Mouse (Mus musculus): ENCODE data around the gene Ptpn6. TPM values are rescaled to one million over a fixed set of nuclear protein-coding genes. Genes with fewer than 3 reads are reported as not detected.
A peak's percentile ranks its signal among the peaks of the same experiment; 100 is the strongest.

Gene Ptpn6
- polyA plus RNA-seq, 1 experiment from 2014 or later: 4.0 TPM

GRCm38 (mm10) chr6:124728621-124729020 lies 9.9 kb downstream of the Ptpn6 start:
- H3K4me2 ChIP-seq (ENCODE audit: low read length): no peak overlapping the region
- no peaks in the 10 kb centered on the region for H3K4me1 ChIP-seq (ENCODE audit: control insufficient read depth, insufficient read depth, low read length)
- ATAC-seq: no peak
- no peaks in the 10 kb centered on the region for H3K9me3 ChIP-seq (replicated peaks; ENCODE audit: control insufficient read depth, low read length, poor library complexity, severe bottlenecking)
- 89% methylated on average over 10 of the region's 10 CpGs for WGBS
- H3K9ac ChIP-seq (ENCODE audit: low read depth, low read length): no peak overlapping the region
- H3K27me3 ChIP-seq (ENCODE audit: control insufficient read depth, insufficient read depth, low read depth, low read length): no peaks in the 10 kb centered on the region
- H3K4me3 ChIP-seq (ENCODE audit: low read depth, low read length): no peak overlapping the region
- no peak overlapping the region for H3K27ac ChIP-seq (ENCODE audit: low read length)
- H3K36me3 ChIP-seq (ENCODE audit: control insufficient read depth, insufficient read depth, low read length): no peaks in the 10 kb centered on the region

- H3K4me1 ChIP-seq (ENCODE audit: control insufficient read depth, insufficient read depth, low read length): no peaks in the 10 kb centered on the region
- H3K9me3 ChIP-seq (replicated peaks; ENCODE audit: control insufficient read depth, low read length, poor library complexity, severe bottlenecking): no peaks in the 10 kb centered on the region
- H3K27ac ChIP-seq (ENCODE audit: low read length): no peak overlapping the region
- no peak overlapping the region for H3K9ac ChIP-seq (ENCODE audit: low read depth, low read length)
- ATAC-seq: no peak
- H3K4me2 ChIP-seq (ENCODE audit: low read length): no peak overlapping the region
- no peaks in the 10 kb centered on the region for H3K36me3 ChIP-seq (ENCODE audit: control insufficient read depth, insufficient read depth, low read length)
- WGBS: 89% methylated on average over 10 of the region's 10 CpGs
- no peak overlapping the region for H3K4me3 ChIP-seq (ENCODE audit: low read depth, low read length)
- H3K27me3 ChIP-seq (ENCODE audit: control insufficient read depth, insufficient read depth, low read depth, low read length): no peaks in the 10 kb centered on the region
These were observed 14.0 kb downstream of the Ptpn6 start for GRCm38 (mm10) chr6:124724472-124724871.

- 88% methylated on average over 8 of the region's 8 CpGs for WGBS
- H3K9me3 ChIP-seq (replicated peaks; ENCODE audit: control insufficient read depth, low read length, poor library complexity, severe bottlenecking): no peaks in the 10 kb centered on the region
- ATAC-seq: no peak
- H3K9ac ChIP-seq (ENCODE audit: low read depth, low read length): no peak overlapping the region
- no peaks in the 10 kb centered on the region for H3K4me1 ChIP-seq (ENCODE audit: control insufficient read depth, insufficient read depth, low read length)
- H3K4me2 ChIP-seq (ENCODE audit: low read length): no peak overlapping the region
- H3K4me3 ChIP-seq (ENCODE audit: low read depth, low read length): no peak overlapping the region
- H3K27ac ChIP-seq (ENCODE audit: low read length): no peak overlapping the region
- H3K36me3 ChIP-seq (ENCODE audit: control insufficient read depth, insufficient read depth, low read length): no peaks in the 10 kb centered on the region
- H3K27me3 ChIP-seq (ENCODE audit: control insufficient read depth, insufficient read depth, low read depth, low read length): no peaks in the 10 kb centered on the region
These were observed 15.0 kb downstream of the Ptpn6 start for GRCm38 (mm10) chr6:124723541-124723940.

GRCm38 (mm10) chr6:124722876-124723473 lies 15.5 kb downstream of the Ptpn6 start:
- H3K4me2 ChIP-seq (ENCODE audit: low read length): no peak overlapping the region
- no peaks in the 10 kb centered on the region for H3K36me3 ChIP-seq (ENCODE audit: control insufficient read depth, insufficient read depth, low read length)
- H3K4me3 ChIP-seq (ENCODE audit: low read depth, low read length): no peak overlapping the region
- ATAC-seq: no peak
- H3K9ac ChIP-seq (ENCODE audit: low read depth, low read length): no peak overlapping the region
- no peaks in the 10 kb centered on the region for H3K27me3 ChIP-seq (ENCODE audit: control insufficient read depth, insufficient read depth, low read depth, low read length)
- no peaks in the 10 kb centered on the region for H3K4me1 ChIP-seq (ENCODE audit: control insufficient read depth, insufficient read depth, low read length)
- H3K9me3 ChIP-seq (replicated peaks; ENCODE audit: control insufficient read depth, low read length, poor library complexity, severe bottlenecking): no peaks in the 10 kb centered on the region
- 82% methylated on average over 6 of the region's 6 CpGs for WGBS
- no peak overlapping the region for H3K27ac ChIP-seq (ENCODE audit: low read length)

GRCm38 (mm10) chr6:124720904-124721303 lies 17.6 kb downstream of the Ptpn6 start:
- no peak overlapping the region for H3K4me2 ChIP-seq (ENCODE audit: low read length)
- 56% methylated on average over 11 of the region's 11 CpGs for WGBS
- ATAC-seq: no peak

GRCm38 (mm10) chr6:124719354-124719978 lies 19.0 kb downstream of the Ptpn6 start:
- no peak for ATAC-seq
- peaks cover 28% of the 10 kb centered on the region for H3K36me3 ChIP-seq (ENCODE audit: control insufficient read depth, insufficient read depth, low read length)
- H3K4me3 ChIP-seq (ENCODE audit: low read depth, low read length): no peak overlapping the region
- 69% methylated on average over 7 of the region's 7 CpGs for WGBS
- no peaks in the 10 kb centered on the region for H3K27me3 ChIP-seq (ENCODE audit: control insufficient read depth, insufficient read depth, low read depth, low read length)
- H3K9ac ChIP-seq (ENCODE audit: low read depth, low read length): no peak overlapping the region; the same call in 1 of the 2 replicates
- H3K4me2 ChIP-seq (ENCODE audit: low read length): no peak overlapping the region
- no peak overlapping the region for H3K27ac ChIP-seq (ENCODE audit: low read length)
- H3K4me1 ChIP-seq (ENCODE audit: control insufficient read depth, insufficient read depth, low read length): no peaks in the 10 kb centered on the region
- no peaks in the 10 kb centered on the region for H3K9me3 ChIP-seq (replicated peaks; ENCODE audit: control insufficient read depth, low read length, poor library complexity, severe bottlenecking)

More at GRCm38 (mm10) chr6:124720904-124721303, 17.6 kb downstream of the Ptpn6 start:
- Histone ChIP-seq H3K9me3 (replicated peaks; ENCODE audit: control insufficient read depth, low read length, poor library complexity, severe bottlenecking) (no peaks in the 10 kb centered on the region), H3K4me1 (ENCODE audit: control insufficient read depth, insufficient read depth, low read length) (no peaks in the 10 kb centered on the region), H3K9ac (ENCODE audit: low read depth, low read length) (no peak overlapping the region), H3K4me3 (ENCODE audit: low read depth, low read length) (no peak overlapping the region), H3K27me3 (ENCODE audit: control insufficient read depth, insufficient read depth, low read depth, low read length) (no peaks in the 10 kb centered on the region), H3K36me3 (ENCODE audit: control insufficient read depth, insufficient read depth, low read length) (peaks cover 15% of the 10 kb centered on the region), H3K27ac (ENCODE audit: low read length) (no peak overlapping the region)

- no peak overlapping the region for H3K4me2 ChIP-seq (ENCODE audit: low read length)
- peaks cover 28% of the 10 kb centered on the region for H3K36me3 ChIP-seq (ENCODE audit: control insufficient read depth, insufficient read depth, low read length)
- H3K27ac ChIP-seq (ENCODE audit: low read length): no peak overlapping the region
- H3K9me3 ChIP-seq (replicated peaks; ENCODE audit: control insufficient read depth, low read length, poor library complexity, severe bottlenecking): no peaks in the 10 kb centered on the region
- 0 out of 2 replicates have a peak overlapping the region, but pooled peaks have one; percentile 20 for H3K9ac ChIP-seq (ENCODE audit: low read depth, low read length)
- H3K4me3 ChIP-seq (ENCODE audit: low read depth, low read length): no peak overlapping the region
- H3K4me1 ChIP-seq (ENCODE audit: control insufficient read depth, insufficient read depth, low read length): peaks cover 4% of the 10 kb centered on the region
- H3K27me3 ChIP-seq (ENCODE audit: control insufficient read depth, insufficient read depth, low read depth, low read length): no peaks in the 10 kb centered on the region
- WGBS: 64% methylated on average over 12 of the region's 16 CpGs
- no peak for ATAC-seq
These were observed 19.8 kb downstream of the Ptpn6 start for GRCm38 (mm10) chr6:124718703-124719102.

GRCm38 (mm10) chr6:124717968-124718367 lies 20.5 kb downstream of the Ptpn6 start:
- ATAC-seq: no peak
- Histone ChIP-seq H3K9me3 (replicated peaks; ENCODE audit: control insufficient read depth, low read length, poor library complexity, severe bottlenecking) (no peaks in the 10 kb centered on the region), H3K4me1 (ENCODE audit: control insufficient read depth, insufficient read depth, low read length) (peaks cover 11% of the 10 kb centered on the region), H3K36me3 (ENCODE audit: control insufficient read depth, insufficient read depth, low read length) (peaks cover 28% of the 10 kb centered on the region), H3K4me2 (ENCODE audit: low read length) (no peak overlapping the region), H3K4me3 (ENCODE audit: low read depth, low read length) (no peak overlapping the region), H3K9ac (ENCODE audit: low read depth, low read length) (no peak overlapping the region), H3K27ac (ENCODE audit: low read length) (no peak overlapping the region), H3K27me3 (ENCODE audit: control insufficient read depth, insufficient read depth, low read depth, low read length) (no peaks in the 10 kb centered on the region)
- 83% methylated on average over 13 of the region's 13 CpGs for WGBS

GRCm38 (mm10) chr6:124716864-124717490 lies 21.5 kb downstream of the Ptpn6 start:
- no peaks in the 10 kb centered on the region for H3K9me3 ChIP-seq (replicated peaks; ENCODE audit: control insufficient read depth, low read length, poor library complexity, severe bottlenecking)
- peaks cover 28% of the 10 kb centered on the region for H3K36me3 ChIP-seq (ENCODE audit: control insufficient read depth, insufficient read depth, low read length)
- no peak overlapping the region for H3K27ac ChIP-seq (ENCODE audit: low read length)
- ATAC-seq: no peak
- H3K4me3 ChIP-seq (ENCODE audit: low read depth, low read length): no peak overlapping the region
- H3K4me2 ChIP-seq (ENCODE audit: low read length): no peak overlapping the region
- H3K27me3 ChIP-seq (ENCODE audit: control insufficient read depth, insufficient read depth, low read depth, low read length): no peaks in the 10 kb centered on the region
- peaks cover 14% of the 10 kb centered on the region for H3K4me1 ChIP-seq (ENCODE audit: control insufficient read depth, insufficient read depth, low read length)
- H3K9ac ChIP-seq (ENCODE audit: low read depth, low read length): no peak overlapping the region
- WGBS: 62% methylated on average over 20 of the region's 20 CpGs

Data from midbrain, embryonic 16.5 days (tissue).